ENCODE assay signal across 10 mouse cellular contexts in the genomic region with DNA sequence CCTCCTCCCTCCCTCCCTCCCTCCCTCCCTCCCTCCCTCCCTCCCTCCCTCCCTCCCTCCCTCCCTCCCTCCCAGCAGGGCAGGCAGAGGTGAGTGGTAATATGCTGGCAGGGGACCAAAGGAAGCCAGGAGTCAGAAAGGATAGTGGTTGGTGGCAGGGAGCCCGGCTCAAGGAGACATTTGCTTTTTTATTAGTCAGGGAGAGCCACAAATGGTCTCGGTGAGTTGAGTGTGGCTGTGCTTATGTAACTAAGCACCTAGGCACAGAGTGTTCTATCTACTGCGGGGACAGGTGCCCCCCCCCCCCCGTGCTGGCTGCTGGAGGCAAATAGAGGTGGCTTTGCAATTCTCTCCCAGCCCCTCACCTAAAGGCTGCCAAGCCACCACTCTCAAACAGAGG.
A peak's percentile ranks its signal among the peaks of the same experiment; 100 is the strongest.
DNase-seq lines count a peak whose midpoint lies in the region; ATAC-seq and TF ChIP-seq lines count a peak whose summit lies in the region.
"Had no signal": no experiment of that assay in that cellular context is flagged by ENCODE, and none has a peak within 500 bp of the region (broad histone marks: within the 10 kb centered on the region; RNA-seq: fewer than 3 reads in every experiment).

No protein-coding gene starts in this region.

- H3K4me3 ChIP-seq in kidney, adult 2 months (ENCODE audit: insufficient read depth, low read depth, low read length): no peak overlapping the region
- no peak overlapping the region for H3K4me3 ChIP-seq in kidney, embryonic 16.5 days (ENCODE audit: low read length)
- H3K4me3 ChIP-seq in limb, embryonic 12.5 days (replicated peaks): no peak overlapping the region
- H3K4me3 ChIP-seq in forebrain, embryonic 15.5 days: no peak overlapping the region
- H3K4me3 ChIP-seq: intestine, embryonic 15.5 days; neural tube, embryonic 12.5 days had no signal

- H3K4me2 ChIP-seq in kidney, embryonic 16.5 days (replicated peaks; ENCODE audit: low read depth, low read length): no peak overlapping the region
- no peak overlapping the region for H3K4me2 ChIP-seq in limb, embryonic 12.5 days
- H3K4me2 ChIP-seq in forebrain, embryonic 15.5 days (replicated peaks): no peak overlapping the region
- H3K4me2 ChIP-seq: intestine, embryonic 15.5 days; neural tube, embryonic 12.5 days had no signal

- no peaks in the 10 kb centered on the region for H3K27me3 ChIP-seq in kidney, adult 2 months (replicated peaks; ENCODE audit: control insufficient read depth, insufficient read depth, low read length)
- no peaks in the 10 kb centered on the region for H3K27me3 ChIP-seq in kidney, embryonic 16.5 days (ENCODE audit: insufficient read depth, low read length)
- H3K27me3 ChIP-seq in limb, embryonic 12.5 days: no peaks in the 10 kb centered on the region
- H3K27me3 ChIP-seq in forebrain, embryonic 15.5 days: no peaks in the 10 kb centered on the region
- H3K27me3 ChIP-seq: intestine, embryonic 15.5 days; neural tube, embryonic 12.5 days had no signal

- TF ChIP-seq CTCF in kidney, adult 2 months (conservative IDR thresholded peaks at IDR 0.05; ENCODE audit: insufficient read depth, insufficient read length, low read depth, low read length): no peak

- DNase-seq in kidney, adult 2 months: peak; percentile 91
- peak; percentile 87 for DNase-seq in adrenal gland, postnatal 14 days
- peak; percentile 70 for DNase-seq in gonadal fat pad, adult 2 months (ENCODE audit: low read depth)
- no peak for DNase-seq in right cerebral cortex, adult 2 months (ENCODE audit: low spot score in 2 of 2)

- no peak overlapping the region for H3K9ac ChIP-seq in kidney, embryonic 16.5 days (replicated peaks; ENCODE audit: low read length)
- H3K9ac ChIP-seq in limb, embryonic 12.5 days (replicated peaks): no peak overlapping the region
- H3K9ac ChIP-seq in forebrain, embryonic 15.5 days (replicated peaks): no peak overlapping the region
- H3K9ac ChIP-seq: intestine, embryonic 15.5 days; neural tube, embryonic 12.5 days had no signal

- peak overlapping the region; percentile 2 for H3K27ac ChIP-seq in kidney, adult 2 months (ENCODE audit: insufficient read depth, low read depth, low read length)
- no peak overlapping the region for H3K27ac ChIP-seq in kidney, embryonic 16.5 days (ENCODE audit: low read length)
- H3K27ac ChIP-seq in limb, embryonic 12.5 days: peak overlapping the region; percentile 56; the same call in 1 of the 2 replicates
- H3K27ac ChIP-seq in forebrain, embryonic 15.5 days (replicated peaks): no peak overlapping the region
- H3K27ac ChIP-seq: intestine, embryonic 15.5 days; neural tube, embryonic 12.5 days had no signal

- TF ChIP-seq POLR2A in kidney, adult 2 months (IDR thresholded peaks at IDR 0.05; ENCODE audit: low read depth, low read length): no peak

- H3K4me1 ChIP-seq in kidney, adult 2 months (ENCODE audit: control insufficient read depth, insufficient read depth, low read length): peaks cover 18% of the 10 kb centered on the region
- no peaks in the 10 kb centered on the region for H3K4me1 ChIP-seq in kidney, embryonic 16.5 days (ENCODE audit: insufficient read depth, low read length)
- H3K4me1 ChIP-seq in limb, embryonic 12.5 days (replicated peaks): peaks cover 50% of the 10 kb centered on the region
- no peaks in the 10 kb centered on the region; the same call in 1 of the 2 replicates for H3K4me1 ChIP-seq in forebrain, embryonic 15.5 days
- H3K4me1 ChIP-seq: intestine, embryonic 15.5 days had no signal

- WGBS in kidney, adult 2 months: 6% methylated on average over 4 of the region's 4 CpGs
- 23% methylated on average over 4 of the region's 4 CpGs for WGBS in kidney, embryonic 16.5 days
- 25% methylated on average over 4 of the region's 4 CpGs for WGBS in limb, embryonic 12.5 days
- 48% methylated on average over 4 of the region's 4 CpGs for WGBS in forebrain, embryonic 15.5 days

- no peaks in the 10 kb centered on the region for H3K36me3 ChIP-seq in kidney, adult 2 months (ENCODE audit: control insufficient read depth, insufficient read depth, low read length)
- H3K36me3 ChIP-seq in kidney, embryonic 16.5 days (ENCODE audit: insufficient read depth, low read length): no peaks in the 10 kb centered on the region
- no peaks in the 10 kb centered on the region for H3K36me3 ChIP-seq in limb, embryonic 12.5 days
- H3K36me3 ChIP-seq in forebrain, embryonic 15.5 days: no peaks in the 10 kb centered on the region
- H3K36me3 ChIP-seq: intestine, embryonic 15.5 days; neural tube, embryonic 12.5 days had no signal

- ATAC-seq in kidney, embryonic 16.5 days (ENCODE audit: low FRiP score, low TSS enrichment): no peak
- no peak for ATAC-seq in limb, embryonic 12.5 days (ENCODE audit: insufficient number of reproducible peaks, insufficient read depth, low FRiP score, low TSS enrichment, low read depth)
- no peak for ATAC-seq in frontal cortex, adult (ENCODE audit: low TSS enrichment)
- ATAC-seq in forebrain, embryonic 15.5 days (replicated peaks): no peak
- ATAC-seq: intestine, embryonic 15.5 days had no signal

- H3K9me3 ChIP-seq in kidney, embryonic 16.5 days (ENCODE audit: low read length): no peaks in the 10 kb centered on the region
- H3K9me3 ChIP-seq in limb, embryonic 12.5 days: no peaks in the 10 kb centered on the region
- no peaks in the 10 kb centered on the region for H3K9me3 ChIP-seq in forebrain, embryonic 15.5 days
- H3K9me3 ChIP-seq: intestine, embryonic 15.5 days; neural tube, embryonic 12.5 days had no signal

Comparison
In these comparisons a context has a peak if more than half of its experiments do, and no peak if none do; other contexts are left out.
1. H3K27ac ChIP-seq: peak in kidney, adult 2 months (single experiment) and limb, embryonic 12.5 days (single experiment); none in kidney, embryonic 16.5 days (single experiment) and forebrain, embryonic 15.5 days (single experiment).
2. DNase-seq: peak in kidney, adult 2 months (single experiment), adrenal gland, postnatal 14 days (single experiment) and gonadal fat pad, adult 2 months (single experiment); none in right cerebral cortex, adult 2 months (0 of 2).